ENCODE assay signal across 19 mouse cellular contexts in genomic region chr5:15062385-15062715, GRCm38 (mm10). TPM values are rescaled to one million over a fixed set of nuclear protein-coding genes. Genes with fewer than 3 reads are reported as not detected.
"Had no signal": no experiment of that assay in that cellular context is flagged by ENCODE, and none has a peak within 500 bp of the region (broad histone marks: within the 10 kb centered on the region; RNA-seq: fewer than 3 reads in every experiment).

No protein-coding gene starts in this region.

RNA-seq across cellular contexts. Expression of gene Gm17019, which starts 29.6 kb away (rescaled TPM):
- polyA plus RNA-seq: gonadal fat pad, adult 2 months; heart, adult 2 months; heart, embryonic 13.5 days; heart, postnatal 0 days; hindbrain, embryonic 12.5 days; hindbrain, embryonic 14.5 days; hindbrain, embryonic 16.5 days; inflammation-experienced regulatory T-cells, adult 6 months; intestine, embryonic 16.5 days; kidney, adult 2 months; kidney, embryonic 15.5 days; kidney, postnatal 0 days; large intestine, adult 2 months; limb, embryonic 11.5 days; limb, embryonic 13.5 days; limb, embryonic 15.5 days; liver, adult 2 months; liver, embryonic 12.5 days; liver, embryonic 14.5 days had no signal
